Mouse (Mus musculus) CD4-positive, CD25-positive, alpha-beta regulatory T cell, adult 4 months (primary cell): ENCODE data around the gene Hspa1a. TPM values are rescaled to one million over a fixed set of nuclear protein-coding genes. Genes with fewer than 3 reads are reported as not detected.
A peak's percentile ranks its signal among the peaks of the same experiment; 100 is the strongest.
"Not testable (repeated sequence)": the region's sequence is repeated elsewhere in the genome, so short reads cannot be mapped to it uniquely, and the experiment has no call there.

Experiments used
- ATAC-seq: one replicate; pipeline ENCODE4 v1.8.0; 2017
- polyA plus RNA-seq, 2 experiments: library from polyadenylated mRNA; unstranded; fragments of 100-300 nt; shearing (Covaris generic); gene quantifications; one replicate each; pipeline ENCODE4 v1.2.1; 2017

The Hspa1a gene
- polyA plus RNA-seq, 2 experiments from 2014 or later, result 1.1 TPM; not detected in 1

DNA sequence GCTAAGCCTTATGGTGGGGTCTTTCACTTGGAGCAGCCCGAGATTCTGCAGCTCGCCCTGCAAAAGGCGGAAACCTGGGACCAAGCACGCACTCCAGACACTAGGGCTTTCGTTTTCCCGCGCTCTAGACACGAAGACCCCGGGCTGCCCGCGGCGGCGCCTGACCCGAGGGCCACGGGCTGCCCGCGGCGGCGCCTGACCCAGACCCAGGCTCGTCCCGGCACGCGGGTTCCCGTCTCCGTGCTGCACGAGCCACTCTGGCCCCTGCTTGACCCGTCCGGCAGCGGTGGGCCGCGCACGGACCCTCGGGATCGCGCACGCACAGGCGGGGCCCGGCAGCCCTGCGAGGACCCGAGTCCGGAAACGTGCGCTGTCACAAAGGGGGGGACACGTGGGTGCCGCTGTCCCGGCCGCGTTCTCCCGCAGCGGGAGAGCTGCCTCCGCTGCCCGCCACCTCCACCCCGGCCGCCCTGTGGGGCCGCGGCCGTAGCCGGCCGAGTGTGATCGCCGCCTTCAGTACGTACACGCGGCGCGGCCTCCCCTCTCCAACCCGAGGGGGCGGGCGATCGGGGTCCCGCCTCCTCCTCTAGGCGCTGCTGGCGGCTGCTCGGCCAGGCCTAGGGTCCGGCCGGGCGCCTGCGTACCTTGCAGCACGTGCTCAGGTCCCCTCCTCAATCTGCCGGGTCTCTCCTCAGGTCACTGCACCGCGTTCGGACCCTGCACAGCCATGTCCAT, 28.9 kb upstream of the Hspa1a start, which contains the start of gene Vars:
Gene Vars (plus strand): TSS at position 271 of the 735 bp plus-strand sequence.
- peak; percentile 76 for ATAC-seq

DNA sequence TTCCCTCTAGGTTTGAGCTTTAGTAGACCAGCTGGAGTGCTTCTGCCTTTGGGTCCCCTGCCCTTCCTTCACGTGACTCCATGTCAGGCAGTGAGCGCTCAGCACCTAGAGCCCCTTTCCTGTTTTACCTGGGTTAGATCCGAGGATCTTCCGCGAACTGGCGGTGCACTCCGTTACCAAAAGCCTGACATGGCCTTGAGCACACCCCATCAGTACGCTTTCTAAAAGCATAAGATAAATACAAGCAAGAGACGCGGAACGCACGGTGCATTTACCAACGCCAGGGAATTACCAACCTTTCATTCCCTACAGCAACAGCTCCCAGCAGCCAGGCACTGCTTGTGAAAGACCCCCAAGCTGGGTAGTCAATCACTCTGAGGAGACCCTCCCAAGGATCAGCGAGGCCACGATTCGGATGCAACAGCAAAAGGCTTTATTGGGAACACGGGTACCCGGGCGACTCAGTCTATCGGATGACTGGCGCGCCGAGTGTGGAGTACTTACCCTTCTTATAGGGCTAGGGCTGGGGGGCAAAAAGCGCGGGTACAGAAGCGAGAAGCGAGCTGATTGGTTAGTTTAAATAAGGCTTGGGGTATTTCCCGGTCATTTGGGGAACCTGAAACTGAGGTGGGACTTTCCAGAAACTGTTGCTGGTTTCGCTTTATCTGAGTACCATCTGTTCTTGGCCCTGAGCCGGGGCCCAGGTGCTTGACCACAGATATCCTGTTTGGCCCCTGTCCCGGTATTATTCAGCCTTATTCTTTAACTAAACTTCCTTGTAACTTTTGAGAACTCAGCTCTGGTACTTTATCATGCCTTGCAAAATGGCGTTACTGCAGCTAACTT, 28.1 kb upstream of the Hspa1a start:
- ATAC-seq, result peak; percentile 31

DNA sequence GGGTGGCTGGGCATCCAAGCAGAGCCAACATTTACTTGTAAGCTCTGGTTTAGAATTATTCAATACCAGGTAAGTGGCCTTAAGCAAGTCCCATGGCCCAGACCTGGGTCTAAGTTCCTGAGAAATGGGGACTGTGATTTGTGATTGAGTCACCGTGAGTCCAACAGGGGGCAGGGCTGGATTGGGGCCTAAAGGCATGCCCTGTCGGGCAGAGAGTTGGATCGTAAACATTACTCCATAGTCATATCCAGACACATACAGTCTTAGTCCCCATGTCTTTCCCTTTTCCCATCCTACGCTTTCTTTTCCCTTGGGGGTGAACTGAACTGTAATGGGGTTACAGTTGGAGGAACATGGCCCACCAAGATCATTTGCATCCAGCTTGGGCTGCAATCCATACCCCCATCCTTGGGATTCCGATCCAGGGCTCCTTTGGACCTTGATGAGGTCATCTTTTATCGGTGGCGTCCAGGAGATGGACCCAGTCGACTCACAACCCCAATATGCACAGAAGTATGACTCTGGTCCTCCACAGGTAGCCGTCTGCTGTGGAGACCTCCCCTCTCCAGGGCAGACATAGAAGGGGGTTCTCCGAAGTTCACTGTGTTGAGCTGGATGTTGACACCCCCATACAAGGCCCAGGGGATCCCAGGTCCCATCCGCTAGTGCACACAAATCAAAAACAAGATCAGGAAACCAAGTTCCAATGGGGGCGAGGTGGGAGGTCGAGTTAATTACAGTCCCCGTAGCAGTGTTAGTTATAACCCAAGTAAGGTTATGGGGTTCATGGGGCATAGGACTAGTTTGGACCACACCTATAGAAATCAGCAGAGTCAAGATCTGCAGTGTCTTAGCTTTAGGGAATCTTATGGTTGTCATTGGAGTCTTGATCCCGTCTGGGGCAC, 26.8 kb upstream of the Hspa1a start:
- ATAC-seq, result no peak

DNA sequence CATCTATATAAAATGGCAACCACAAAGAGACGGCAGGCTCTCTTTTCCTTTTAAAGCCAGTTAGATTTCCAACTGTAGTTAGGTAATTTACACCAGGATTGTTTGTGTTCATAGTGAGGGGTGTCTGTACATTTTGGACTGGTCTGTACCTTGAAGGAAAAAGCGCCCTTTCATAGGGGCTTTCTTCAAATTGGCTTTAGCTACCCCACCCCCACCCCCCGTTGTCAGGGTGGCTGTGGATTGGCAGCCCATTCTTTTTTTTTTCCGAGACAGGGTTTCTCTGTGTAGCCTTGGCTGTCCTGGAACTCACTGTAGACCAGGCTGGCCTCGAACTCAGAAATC, 25.2 kb upstream of the Hspa1a start:
- no peak for ATAC-seq

DNA sequence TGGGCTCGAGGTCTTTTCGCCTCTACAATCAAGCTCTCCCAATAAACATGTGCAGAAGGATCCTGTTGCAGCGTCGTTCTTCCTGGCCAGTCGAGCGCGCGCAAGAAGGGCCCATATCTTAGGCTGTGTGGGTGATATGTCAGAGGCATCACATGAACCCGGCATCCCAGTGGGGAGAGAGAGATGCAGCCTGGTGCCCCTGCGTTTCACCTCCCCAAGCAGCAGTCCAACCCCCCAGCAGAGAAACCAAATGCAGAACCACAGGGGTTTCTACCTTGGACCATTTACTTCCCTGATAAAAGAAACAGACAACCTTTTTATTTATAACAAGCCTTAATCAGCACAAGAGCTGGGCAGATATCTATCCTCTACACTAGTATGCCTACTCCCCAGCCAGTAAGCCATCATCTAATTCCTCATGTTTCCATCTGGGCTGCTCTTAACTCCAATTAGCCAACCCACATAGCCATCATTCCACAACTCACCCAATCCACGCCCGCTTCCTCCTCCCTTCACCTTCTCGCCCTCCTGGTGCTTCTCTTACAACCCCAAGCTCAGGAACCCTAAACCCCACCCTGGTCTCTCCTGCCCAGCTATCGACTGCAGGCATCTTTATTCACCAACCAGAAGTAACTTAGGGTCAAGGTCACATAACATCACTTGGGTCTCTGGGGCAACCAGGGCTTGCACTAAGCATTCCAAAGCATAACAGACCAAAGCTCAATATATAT, 24.6 kb upstream of the Hspa1a start:
- no peak for ATAC-seq

DNA sequence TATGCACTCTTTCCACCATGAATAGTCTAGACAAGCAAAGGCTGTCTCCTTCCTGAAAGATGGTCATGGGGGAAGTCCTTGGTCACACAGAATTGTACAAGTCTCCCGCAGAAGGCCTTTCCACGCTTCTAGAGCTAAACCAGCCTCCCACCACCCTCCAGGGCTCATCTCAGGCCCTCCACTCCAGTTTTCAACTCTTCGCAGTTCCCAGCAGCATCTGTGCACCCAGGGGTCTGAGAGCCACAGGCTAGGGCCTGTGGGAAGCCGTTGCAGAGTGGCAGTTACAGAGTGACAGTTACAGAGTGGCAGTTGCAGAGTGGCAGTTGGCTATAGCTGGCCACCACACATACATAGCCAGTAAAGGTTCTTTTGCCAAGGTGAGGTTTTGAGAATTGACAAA, 24.0 kb upstream of the Hspa1a start:
- not testable (repeated sequence) for ATAC-seq

DNA sequence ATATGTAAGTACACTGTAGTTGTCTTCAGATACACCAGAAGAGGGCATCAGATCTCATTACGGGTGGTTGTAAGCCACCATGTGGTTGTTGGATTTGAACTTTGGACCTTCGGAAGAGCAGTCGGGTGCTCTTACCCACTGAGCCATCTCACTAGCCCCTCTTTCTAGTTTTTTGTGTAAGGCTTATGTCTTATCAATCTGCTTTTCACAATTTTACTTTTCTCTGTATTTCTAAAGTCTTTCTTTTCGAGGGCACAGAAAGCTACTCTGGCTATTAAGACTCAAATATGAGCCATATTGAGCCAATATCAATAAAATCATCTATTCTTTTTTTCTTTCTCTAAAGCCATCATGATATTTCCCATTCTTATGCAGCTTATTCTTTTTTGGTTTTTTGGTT, 23.2 kb upstream of the Hspa1a start:
- ATAC-seq, result not testable (repeated sequence)

DNA sequence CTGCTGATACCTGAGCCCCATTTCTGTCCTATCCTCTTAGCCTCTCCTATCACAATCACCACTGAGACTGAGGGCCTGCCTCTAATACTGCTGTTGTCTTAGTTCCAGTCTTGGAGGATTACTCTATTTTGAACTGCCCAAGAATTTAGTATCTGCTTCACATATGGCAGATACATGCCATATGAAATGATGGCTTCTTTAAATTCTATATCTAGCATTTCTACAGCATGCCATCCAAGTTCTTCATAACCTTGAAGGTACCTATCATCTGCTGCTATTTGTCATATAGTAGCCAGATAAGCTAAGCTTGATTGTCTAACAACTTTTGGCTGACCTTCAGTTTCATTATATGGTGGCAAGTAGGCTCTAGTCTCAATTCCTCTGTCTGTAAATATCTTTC, 22.8 kb upstream of the Hspa1a start:
- ATAC-seq, result no peak

DNA sequence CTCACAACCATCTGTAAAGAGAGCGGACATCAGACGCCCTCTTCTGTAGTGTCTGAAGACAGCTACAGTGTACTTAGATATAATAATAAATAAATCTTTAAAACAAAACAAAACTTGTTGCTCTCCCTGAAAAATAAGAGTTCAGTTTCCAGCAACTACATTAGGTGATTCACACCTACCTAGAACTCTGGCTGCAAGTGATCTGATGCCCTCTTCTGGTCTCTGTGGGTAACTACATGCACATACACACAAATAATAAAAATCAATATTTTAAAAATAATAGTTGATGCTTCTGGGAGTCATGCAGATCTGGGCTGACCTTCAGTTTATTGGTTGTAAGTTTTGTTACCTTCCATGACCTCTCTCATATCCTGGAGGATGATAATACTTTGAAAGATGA, 12.3 kb upstream of the Hspa1a start:
- peak; percentile 28 for ATAC-seq

DNA sequence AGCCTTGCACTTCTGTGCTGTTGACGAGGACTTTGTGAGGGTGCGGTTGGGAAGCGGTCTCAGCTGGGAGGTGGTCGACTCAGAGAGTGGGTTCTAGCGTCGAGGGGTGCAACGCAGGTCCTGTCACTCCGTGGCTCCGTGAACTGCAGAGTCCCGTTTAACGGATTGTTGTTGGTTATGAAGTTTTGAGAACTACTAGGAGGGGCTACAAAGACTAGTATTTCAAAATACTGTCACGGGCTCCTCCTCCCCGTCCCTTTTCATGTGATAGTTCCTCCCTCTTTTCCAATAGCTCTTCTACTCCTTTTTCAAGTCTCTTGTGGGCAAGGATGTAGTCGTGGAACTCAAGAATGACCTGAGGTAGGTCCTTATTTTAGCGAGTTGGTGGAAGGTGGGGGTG, 10.4 kb upstream of the Hspa1a start:
- ATAC-seq, result no peak

DNA sequence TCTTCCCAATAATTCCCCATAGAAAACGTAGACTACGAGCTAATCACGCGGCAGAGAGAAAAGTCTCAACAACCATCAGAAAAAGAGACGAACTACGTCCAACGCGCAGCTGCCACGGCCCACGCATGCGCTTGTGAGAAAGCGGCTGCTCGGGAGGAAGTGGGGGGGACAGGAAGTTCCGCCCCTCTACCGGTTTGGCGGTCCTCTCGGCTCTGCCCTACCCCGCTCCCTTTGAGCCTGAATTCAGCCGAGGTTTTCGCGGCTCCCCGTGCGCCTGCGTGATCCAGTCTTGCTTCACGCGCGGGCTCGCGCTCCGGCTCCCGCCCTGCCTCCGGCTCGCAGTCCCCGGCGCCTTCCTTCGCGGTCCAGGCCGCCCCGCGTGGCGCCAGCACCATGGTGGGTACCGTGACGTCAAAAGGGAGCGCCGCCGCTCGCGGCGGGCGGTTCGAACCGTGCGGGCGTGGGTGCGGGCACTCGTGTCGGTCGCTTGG, 9.8 kb upstream of the Hspa1a start, which contains the start of gene Lsm2:
Gene Lsm2 (plus strand): TSS at position 173 of the 491 bp plus-strand sequence.
- peak; percentile 84 for ATAC-seq

DNA sequence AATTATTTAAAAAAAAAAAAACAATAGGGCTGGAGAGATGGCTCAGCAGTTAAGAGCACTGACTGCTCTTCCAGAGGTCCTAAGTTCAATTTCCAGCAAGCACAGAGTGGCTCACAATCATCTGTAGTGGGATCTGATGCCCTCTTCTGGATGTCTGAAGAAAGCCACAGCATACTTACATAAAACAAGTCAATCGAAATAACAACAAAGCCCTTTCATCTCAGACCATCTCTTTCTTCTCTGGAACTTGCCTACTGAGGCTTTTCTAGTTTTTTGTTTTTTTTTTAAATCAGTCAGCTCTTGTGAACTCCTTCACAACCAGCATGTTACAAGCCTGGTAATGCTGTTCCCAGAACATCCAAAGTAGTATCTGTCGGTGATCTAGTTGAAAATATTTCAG, 8.7 kb upstream of the Hspa1a start:
- ATAC-seq, result peak; percentile 56

DNA sequence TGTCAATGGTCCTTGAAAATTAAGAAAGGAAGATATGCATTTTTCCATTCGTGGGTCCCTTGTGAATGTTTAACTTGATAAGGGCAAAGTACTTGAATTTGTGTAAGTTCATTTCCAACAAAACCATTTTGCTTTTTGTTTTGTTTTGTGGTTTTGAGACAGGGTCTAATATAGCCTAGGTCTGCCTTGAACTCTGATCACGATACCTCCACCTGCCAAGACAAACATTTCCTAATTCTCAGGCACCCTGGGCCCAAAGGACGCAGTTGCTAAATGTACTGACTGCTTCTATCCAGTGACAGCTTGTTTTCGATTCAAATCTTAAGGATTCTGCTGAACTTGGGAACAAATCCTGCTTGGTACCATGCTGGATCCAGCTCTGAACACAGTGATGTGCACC, 7.7 kb upstream of the Hspa1a start:
- ATAC-seq, result no peak

DNA sequence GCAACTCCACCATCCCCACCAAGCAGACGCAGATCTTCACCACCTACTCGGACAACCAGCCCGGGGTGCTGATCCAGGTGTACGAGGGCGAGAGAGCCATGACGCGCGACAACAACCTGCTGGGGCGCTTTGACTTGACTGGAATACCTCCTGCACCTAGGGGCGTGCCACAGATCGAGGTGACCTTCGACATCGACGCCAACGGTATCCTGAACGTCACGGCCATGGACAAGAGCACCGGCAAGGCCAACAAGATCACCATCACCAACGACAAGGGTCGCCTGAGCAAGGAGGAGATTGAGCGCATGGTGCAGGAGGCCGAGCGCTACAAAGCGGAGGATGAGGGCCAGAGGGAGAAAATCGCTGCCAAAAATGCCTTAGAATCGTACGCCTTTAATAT, 6.3 kb upstream of the Hspa1a start:
- ATAC-seq, result no peak

DNA sequence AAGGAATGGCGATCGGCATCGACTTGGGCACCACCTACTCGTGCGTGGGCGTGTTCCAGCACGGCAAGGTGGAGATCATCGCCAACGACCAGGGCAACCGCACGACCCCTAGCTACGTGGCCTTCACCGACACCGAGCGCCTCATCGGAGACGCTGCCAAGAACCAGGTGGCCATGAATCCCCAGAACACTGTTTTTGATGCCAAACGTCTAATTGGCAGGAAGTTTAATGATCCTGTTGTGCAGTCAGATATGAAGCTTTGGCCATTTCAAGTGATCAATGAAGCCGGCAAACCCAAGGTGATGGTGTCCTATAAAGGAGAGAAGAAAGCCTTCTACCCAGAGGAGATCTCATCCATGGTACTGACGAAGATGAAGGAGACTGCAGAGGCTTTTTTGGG, 5.0 kb upstream of the Hspa1a start:
- no peak for ATAC-seq

DNA sequence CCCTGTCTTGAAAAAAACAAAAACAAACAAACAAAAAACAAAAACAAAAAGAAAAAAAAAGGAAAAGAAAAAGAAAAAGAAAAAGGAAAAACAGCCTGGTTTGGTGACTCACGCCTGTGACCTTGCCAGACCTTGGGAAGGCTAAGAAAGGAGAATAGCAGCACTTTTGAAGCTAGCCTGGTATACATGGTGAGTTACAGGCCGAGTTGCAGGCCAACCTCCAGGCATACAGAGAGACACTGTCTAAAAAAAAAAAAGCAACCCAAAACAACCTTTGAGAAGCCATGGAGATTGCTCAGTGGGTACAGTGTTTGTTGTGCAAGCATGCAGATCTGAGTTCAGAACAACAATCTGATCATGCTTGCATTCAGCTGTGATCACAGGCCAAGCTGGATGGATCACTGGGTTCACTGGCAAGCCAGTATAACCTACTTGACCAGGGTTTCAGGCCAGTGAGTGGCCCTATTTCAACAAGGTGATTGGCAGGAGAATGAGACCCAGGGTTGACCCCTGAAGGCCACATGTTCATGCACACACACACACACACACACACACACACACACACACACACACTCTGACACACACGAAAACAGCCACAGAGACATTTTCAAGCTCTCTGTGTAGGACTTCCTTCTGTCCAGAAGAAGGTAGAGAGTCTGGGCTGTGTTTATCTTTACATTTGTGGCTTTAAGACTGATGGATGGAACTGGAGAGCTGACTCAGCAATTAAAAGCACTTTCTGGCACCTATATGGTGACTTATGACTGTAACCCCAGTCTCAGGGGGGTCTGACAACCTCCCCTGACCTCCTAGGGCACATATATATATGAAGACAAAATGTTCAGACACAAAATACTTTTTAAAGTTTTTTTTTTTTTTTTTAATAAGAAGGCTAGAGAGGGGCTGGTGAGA, 3.9 kb upstream of the Hspa1a start:
- ATAC-seq, result no peak

DNA sequence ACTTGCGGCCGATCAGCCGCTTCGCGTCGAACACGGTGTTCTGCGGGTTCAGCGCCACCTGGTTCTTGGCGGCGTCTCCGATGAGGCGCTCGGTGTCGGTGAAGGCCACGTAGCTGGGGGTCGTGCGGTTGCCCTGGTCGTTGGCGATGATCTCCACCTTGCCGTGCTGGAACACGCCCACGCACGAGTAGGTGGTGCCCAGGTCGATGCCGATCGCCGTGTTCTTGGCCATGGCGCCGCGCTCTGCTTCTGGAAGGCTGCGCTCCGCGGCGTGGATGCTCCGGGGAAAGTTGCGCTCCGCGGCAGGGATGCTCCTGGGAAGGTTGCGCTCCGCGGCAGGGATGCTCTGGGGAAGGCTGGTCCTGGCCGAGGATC, 275 bp downstream of the Hspa1a start:
- ATAC-seq, result peak; percentile 35

DNA sequence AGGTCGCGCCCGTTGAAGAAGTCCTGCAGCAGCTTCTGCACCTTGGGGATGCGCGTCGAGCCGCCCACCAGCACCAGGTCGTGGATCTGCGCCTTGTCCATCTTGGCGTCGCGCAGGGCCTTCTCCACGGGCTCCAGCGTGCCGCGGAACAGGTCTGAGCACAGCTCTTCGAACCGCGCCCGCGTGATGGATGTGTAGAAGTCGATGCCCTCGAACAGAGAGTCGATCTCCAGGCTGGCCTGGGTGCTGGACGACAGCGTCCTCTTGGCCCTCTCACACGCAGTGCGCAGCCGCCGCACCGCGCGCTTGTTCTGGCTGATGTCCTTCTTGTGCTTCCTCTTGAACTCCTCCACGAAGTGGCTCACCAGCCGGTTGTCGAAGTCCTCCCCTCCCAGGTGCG, 1.1 kb downstream of the Hspa1a start:
- ATAC-seq, result not testable (repeated sequence)

DNA sequence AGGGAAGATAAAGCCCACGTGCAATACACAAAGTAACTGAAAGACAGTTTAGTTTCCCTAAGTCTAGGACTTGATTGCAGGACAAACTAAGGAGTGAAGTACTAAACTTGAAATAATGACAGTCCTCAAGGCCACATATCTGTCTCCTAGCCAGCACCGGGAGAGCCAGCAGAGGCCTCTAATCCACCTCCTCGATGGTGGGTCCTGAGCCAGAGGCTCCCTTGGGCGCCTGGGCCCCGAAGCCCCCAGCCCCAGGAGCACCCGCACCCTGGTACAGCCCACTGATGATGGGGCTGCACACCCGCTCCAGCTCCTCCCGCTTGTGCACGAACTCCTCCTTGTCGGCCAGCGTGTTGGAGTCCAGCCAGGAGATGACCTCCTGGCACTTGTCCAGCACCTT, 2.1 kb downstream of the Hspa1a start, which contains the start of gene Gm20481:
Gene Gm20481 (plus strand): TSS at position 91 of the 400 bp plus-strand sequence.
- ATAC-seq, result not testable (repeated sequence)

DNA sequence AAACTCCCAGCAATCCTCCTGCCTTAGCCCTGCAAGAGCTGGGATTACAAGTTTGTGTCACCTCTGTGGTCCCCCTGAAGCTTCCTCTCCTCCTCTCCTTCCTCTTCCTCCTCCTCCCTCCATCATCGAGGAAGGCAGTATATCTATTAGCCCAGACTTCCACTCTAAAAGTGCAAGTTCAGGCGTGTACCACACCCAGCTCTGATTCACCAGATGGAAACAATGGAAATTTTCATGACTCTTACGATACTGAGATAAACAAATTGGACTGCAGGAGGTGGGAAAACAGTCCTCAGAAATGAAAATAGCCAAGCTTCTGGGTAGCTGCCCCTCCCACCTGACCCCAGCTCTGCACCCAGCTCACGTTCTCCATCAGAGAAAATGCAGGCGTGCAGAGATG, 6.3 kb downstream of the Hspa1a start:
- no peak for ATAC-seq

DNA sequence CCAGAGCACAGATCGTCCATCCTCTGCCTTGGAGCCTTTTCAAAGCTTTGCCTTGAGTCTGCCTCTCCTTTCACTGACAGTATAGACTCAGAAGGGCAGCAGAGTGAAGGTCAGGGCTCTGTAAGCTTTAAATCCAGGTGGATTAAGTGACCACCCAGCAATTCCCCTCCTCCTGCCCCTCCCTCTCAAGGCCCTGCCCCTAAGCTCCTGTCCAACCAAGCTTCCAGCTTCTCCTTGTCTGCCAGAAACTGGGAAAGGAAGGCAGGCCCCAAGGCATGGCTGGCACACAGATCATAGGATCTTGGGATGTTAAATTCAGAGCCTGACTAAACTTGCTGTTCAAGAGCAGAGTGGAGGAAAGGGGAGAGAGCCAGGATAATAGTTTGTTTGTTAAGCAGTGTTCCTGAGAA, 7.3 kb downstream of the Hspa1a start:
- ATAC-seq, result no peak
